Comparison of ENCODE assay signal across 8 mouse cellular contexts in genomic region chr13:97390449-97390930, GRCm38 (mm10).
DNase-seq lines count a peak whose midpoint lies in the region; ATAC-seq and TF ChIP-seq lines count a peak whose summit lies in the region.

No protein-coding gene starts in this region.

- no peak overlapping the region for H3K4me3 ChIP-seq in forebrain, embryonic 13.5 days
- H3K4me3 ChIP-seq in left cerebral cortex, adult 2 months, result peak overlapping the region; percentile 31
- no peak overlapping the region for H3K4me3 ChIP-seq in neural tube, embryonic 11.5 days (ENCODE audit: low read depth, low read length)

- H3K36me3 ChIP-seq in forebrain, embryonic 13.5 days (ENCODE audit: poor library complexity, severe bottlenecking), result no peaks in the 10 kb centered on the region
- no peaks in the 10 kb centered on the region for H3K36me3 ChIP-seq in neural tube, embryonic 11.5 days (ENCODE audit: control insufficient read depth, insufficient read depth, low read length)

- WGBS in forebrain, embryonic 13.5 days, result 12% methylated on average over 11 of the region's 11 CpGs
- 40% methylated on average over 11 of the region's 11 CpGs for WGBS in neural tube, embryonic 11.5 days

- peak overlapping the region; percentile 50 for H3K4me2 ChIP-seq in forebrain, embryonic 13.5 days
- peak overlapping the region; percentile 29 for H3K4me2 ChIP-seq in neural tube, embryonic 11.5 days (ENCODE audit: low read depth)

- intact Hi-C loops in left cerebral cortex, adult 2 months (cut with DNase I), result loop anchor here (1.0 to 5.0 kb wide), 3 partner anchors 61 to 242 kb away; partner anchors contain the start of gene Enc1

- no peak for TF ChIP-seq CTCF in left cerebral cortex, adult 2 months (IDR thresholded peaks at IDR 0.05)

- H3K27ac ChIP-seq in forebrain, embryonic 13.5 days, result 0 out of 2 replicates have a peak overlapping the region, but pooled peaks have one; percentile 12
- peak overlapping the region; percentile 30; the same call in 1 of the 2 replicates for H3K27ac ChIP-seq in left cerebral cortex, adult 2 months
- no peak overlapping the region for H3K27ac ChIP-seq in neural tube, embryonic 11.5 days (ENCODE audit: low read depth, low read length)

- peaks cover 10% of the 10 kb centered on the region for H3K4me1 ChIP-seq in forebrain, embryonic 13.5 days
- peaks cover 4% of the 10 kb centered on the region; the same call in 1 of the 2 replicates for H3K4me1 ChIP-seq in neural tube, embryonic 11.5 days (ENCODE audit: control insufficient read depth, insufficient read depth, low read length)

- peak; percentile 2 for DNase-seq in gastrocnemius, adult 18-20 months (ENCODE audit: low spot score)
- DNase-seq in gastrocnemius, postnatal 4 days (ENCODE audit: low spot score in 2 of 2), result no peak
- DNase-seq in heart, postnatal 4 days, result peak; percentile 56
- peak; percentile 56 to 62 for DNase-seq in left cerebral cortex, adult 2 months (ENCODE audit: extremely low spot score in 1 of 2, low spot score in 2 of 2)
- DNase-seq in neural tube, embryonic 11.5 days (ENCODE audit: low spot score), result peak; percentile 67
- no peak for DNase-seq in urinary bladder, postnatal 25 days (ENCODE audit: low spot score)

- H3K9me3 ChIP-seq in forebrain, embryonic 13.5 days (replicated peaks), result no peaks in the 10 kb centered on the region
- no peaks in the 10 kb centered on the region for H3K9me3 ChIP-seq in neural tube, embryonic 11.5 days (ENCODE audit: control insufficient read depth, low read length)

- H3K9ac ChIP-seq in forebrain, embryonic 13.5 days, result peak overlapping the region; percentile 26; the same call in 1 of the 2 replicates
- H3K9ac ChIP-seq in neural tube, embryonic 11.5 days (ENCODE audit: low read length), result no peak overlapping the region

- H3K27me3 ChIP-seq in forebrain, embryonic 13.5 days, result no peaks in the 10 kb centered on the region
- no peaks in the 10 kb centered on the region for H3K27me3 ChIP-seq in neural tube, embryonic 11.5 days (ENCODE audit: control insufficient read depth, insufficient read depth, low read length)

- peak; percentile 83 for ATAC-seq in forebrain, embryonic 13.5 days
- peak; percentile 61 for ATAC-seq in neural tube, embryonic 11.5 days (ENCODE audit: insufficient read depth, low FRiP score, low TSS enrichment)
- no peak for ATAC-seq in erythroid progenitor cell, adult 5-6 weeks (replicated peaks; ENCODE audit: low FRiP score, poor library complexity, severe bottlenecking)

Comparison
In these comparisons a context has a peak if more than half of its experiments do, and no peak if none do; other contexts are left out.
1. DNase-seq: peak in gastrocnemius, adult 18-20 months (single experiment), heart, postnatal 4 days (single experiment), left cerebral cortex, adult 2 months (2 of 2) and neural tube, embryonic 11.5 days (single experiment); none in gastrocnemius, postnatal 4 days (0 of 2) and urinary bladder, postnatal 25 days (single experiment).